In genomic region chr3:157750266-157750665, GRCm38 (mm10) we compare ENCODE assay signal across 12 mouse cellular contexts.
"Had no signal": no experiment of that assay in that cellular context is flagged by ENCODE, and none has a peak within 500 bp of the region (broad histone marks: within the 10 kb centered on the region; RNA-seq: fewer than 3 reads in every experiment).

No protein-coding gene starts in this region.

- H3K9me3 ChIP-seq: kidney, embryonic 15.5 days; liver, embryonic 13.5 days had no signal

- DNase-seq: kidney, postnatal 10 days; kidney, postnatal 4 days; liver, embryonic 13.5 days; lung, adult 2 months; lung, postnatal 14 days; lung, postnatal 4 days; midbrain, embryonic 14.5 days; thymus, adult 2 months; thymus, postnatal 14 days; thymus, postnatal 4 days had no signal

- H3K4me2 ChIP-seq: kidney, embryonic 15.5 days; liver, embryonic 13.5 days; midbrain, embryonic 11.5 days had no signal

- H3K4me3 ChIP-seq: kidney, embryonic 15.5 days; liver, embryonic 13.5 days had no signal

- H3K27me3 ChIP-seq: kidney, embryonic 15.5 days; liver, embryonic 13.5 days had no signal

- H3K9ac ChIP-seq: kidney, embryonic 15.5 days; liver, embryonic 13.5 days had no signal

- H3K4me1 ChIP-seq: kidney, embryonic 15.5 days; liver, embryonic 13.5 days had no signal

- H3K36me3 ChIP-seq: kidney, embryonic 15.5 days; liver, embryonic 13.5 days had no signal

- H3K27ac ChIP-seq: kidney, embryonic 15.5 days; liver, embryonic 13.5 days had no signal
